Mouse (Mus musculus) MEL (cell line): ENCODE results near the gene Tpmt.

Experiments used
- CHD2 ChIP-seq: IDR thresholded peaks from 2 replicates; pipeline ENCODE4 v1.6.1; 2011; ENCODE audit warnings: low read length, improper control_type of control experiment
- CTCF ChIP-seq, 3 experiments: IDR thresholded peaks in 2 of 3; conservative IDR thresholded peaks in 1 of 3; 2 replicates each; pipeline ENCODE4 v1.5.1; 2011 to 2012; ENCODE audit warnings: low read length in 3 of 3, low read depth in 2 of 3, mild to moderate bottlenecking in 2 of 3, improper control_type of control experiment in 1 of 3, inconsistent platforms in 1 of 3, mixed read lengths in 1 of 3, moderate library complexity in 1 of 3; ENCODE audit not compliant: control insufficient read depth in 1 of 3, insufficient read depth in 1 of 3, poor library complexity in 1 of 3, severe bottlenecking in 1 of 3
- HCFC1 ChIP-seq: IDR thresholded peaks from 2 replicates; pipeline ENCODE4 v1.6.1; 2012; ENCODE audit warnings: low read depth, mild to moderate bottlenecking, inconsistent platforms, low read length, improper control_type of control experiment, moderate library complexity
- JUND ChIP-seq: IDR thresholded peaks from 2 replicates; pipeline ENCODE4 v1.6.1; 2011; ENCODE audit warnings: low read depth, mild to moderate bottlenecking, improper control_type of control experiment, low read length
- MEF2A ChIP-seq: IDR thresholded peaks from 2 replicates; pipeline ENCODE4 v1.6.1; 2014; ENCODE audit warnings: low read depth, mild to moderate bottlenecking, inconsistent platforms, low read length, improper control_type of control experiment; ENCODE audit not compliant: poor library complexity, insufficient replicate concordance, severe bottlenecking; ENCODE audit errors: extremely low read depth
- MYC ChIP-seq: IDR thresholded peaks from 2 replicates; pipeline ENCODE4 v1.6.1; 2011; ENCODE audit warnings: low read depth, mild to moderate bottlenecking, low read length, improper control_type of control experiment, moderate library complexity
- POLR2A ChIP-seq, 2 experiments: IDR thresholded peaks; 2 replicates each; pipeline ENCODE4 v1.6.1; 2011 to 2012; ENCODE audit warnings: low read length in 2 of 2, mild to moderate bottlenecking in 2 of 2, control low read depth in 1 of 2, improper control_type of control experiment in 1 of 2, low read depth in 1 of 2, moderate library complexity in 1 of 2; ENCODE audit not compliant: control insufficient read depth in 1 of 2, insufficient read depth in 1 of 2, poor library complexity in 1 of 2
- TCF12 ChIP-seq: IDR thresholded peaks from 2 replicates; pipeline ENCODE4 v1.6.1; 2014; ENCODE audit warnings: low read depth, mild to moderate bottlenecking, inconsistent platforms, low read length, improper control_type of control experiment, moderate library complexity
- UBTF ChIP-seq: IDR thresholded peaks from 2 replicates; pipeline ENCODE4 v1.6.1; 2012; ENCODE audit warnings: low read depth, mild to moderate bottlenecking, inconsistent platforms, low read length, improper control_type of control experiment, moderate library complexity, borderline replicate concordance; ENCODE audit not compliant: insufficient read depth
- USF1 ChIP-seq: IDR thresholded peaks from 2 replicates; pipeline ENCODE4 v1.6.1; 2014; ENCODE audit warnings: low read depth, mild to moderate bottlenecking, inconsistent platforms, low read length, improper control_type of control experiment, moderate library complexity
- ZC3H11A ChIP-seq: IDR thresholded peaks from 2 replicates; pipeline ENCODE4 v1.6.1; 2012; ENCODE audit warnings: low read depth, mild to moderate bottlenecking, inconsistent platforms, low read length, improper control_type of control experiment
- ZNF384 ChIP-seq: IDR thresholded peaks from 2 replicates; pipeline ENCODE4 v1.6.1; 2012; ENCODE audit warnings: low read depth, mild to moderate bottlenecking, inconsistent platforms, low read length, improper control_type of control experiment

DNA sequence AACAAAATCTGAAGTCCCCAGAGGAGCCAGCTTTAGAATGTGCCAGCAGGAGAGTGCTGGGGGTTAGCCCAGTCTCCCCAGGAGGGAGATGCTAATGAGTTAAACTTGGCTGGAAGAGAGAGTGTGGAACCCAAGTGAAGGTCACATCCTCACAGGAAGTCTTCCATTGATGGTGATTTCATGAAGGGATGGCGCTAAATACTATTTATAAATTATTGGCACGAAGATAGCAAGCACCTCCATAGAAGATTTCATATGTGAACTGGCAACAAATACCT lies 51.3 kb downstream of the Tpmt start:
- no peak for TF ChIP-seq MYC
- no peak for TF ChIP-seq ZC3H11A
- no peak for TF ChIP-seq CTCF (IDR thresholded peaks at IDR 0.05 in 2 of 3, conservative IDR thresholded peaks at IDR 0.05 in 1 of 3; ENCODE audit: control insufficient read depth in 1 of 3, insufficient read depth in 1 of 3, low read depth in 2 of 3, low read length in 3 of 3, poor library complexity in 1 of 3, severe bottlenecking in 1 of 3)
- TF ChIP-seq USF1 = no peak
- no peak for TF ChIP-seq JUND
- no peak for TF ChIP-seq CHD2
- no peak for TF ChIP-seq ZNF384
- no peak for TF ChIP-seq POLR2A (IDR thresholded peaks at IDR 0.05; ENCODE audit: control insufficient read depth in 1 of 2, insufficient read depth in 1 of 2, low read depth in 1 of 2, low read length in 2 of 2, poor library complexity in 1 of 2)
- TF ChIP-seq TCF12 = no peak
- TF ChIP-seq MEF2A = no peak
- no peak for TF ChIP-seq UBTF
- TF ChIP-seq HCFC1 = no peak
